Mouse (Mus musculus): Measurements from ENCODE around the gene Twist2. TPM values are rescaled to one million over a fixed set of nuclear protein-coding genes. Genes with fewer than 3 reads are reported as not detected.

Gene Twist2
- polyA plus RNA-seq, 1 experiment, result 57.2 TPM

GRCm38 (mm10) chr1:91883115-91883514 is 81.9 kb downstream of the Twist2 start:
- no peak overlapping the region for H3K27ac ChIP-seq (ENCODE audit: insufficient read depth, low read length)
- no peak overlapping the region for H3K4me3 ChIP-seq (ENCODE audit: insufficient read depth, low read length)
- H3K4me1 ChIP-seq (ENCODE audit: control insufficient read depth, insufficient read depth, low read length), result no peaks in the 10 kb centered on the region
- TF ChIP-seq CTCF (IDR thresholded peaks at IDR 0.05; ENCODE audit: borderline replicate concordance, insufficient read depth, low read length) (no peak), POLR2A (IDR thresholded peaks at IDR 0.05; ENCODE audit: low read depth, low read length) (no peak)

DNA sequence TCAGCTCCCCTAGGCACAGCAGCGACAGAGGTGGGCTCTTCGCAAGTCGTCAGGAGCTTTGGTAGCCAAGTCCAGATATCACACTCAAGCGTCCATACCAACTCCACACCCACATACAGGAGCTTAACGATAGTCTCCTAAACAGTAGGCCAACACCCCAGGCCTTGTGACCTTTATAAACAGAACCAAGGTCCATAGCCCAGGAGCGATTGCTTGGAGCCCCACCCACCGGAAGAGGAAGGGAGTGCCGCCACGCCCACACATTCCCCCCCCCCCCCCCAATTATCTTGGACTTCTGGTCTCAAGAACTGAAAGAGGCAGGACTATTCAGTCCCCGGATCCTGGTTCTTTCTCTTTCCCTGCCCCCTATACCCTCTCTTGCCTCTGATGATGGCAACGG is 92.3 kb downstream of the Twist2 start:
- TF ChIP-seq CTCF (IDR thresholded peaks at IDR 0.05; ENCODE audit: borderline replicate concordance, insufficient read depth, low read length), result no peak
- TF ChIP-seq POLR2A (IDR thresholded peaks at IDR 0.05; ENCODE audit: low read depth, low read length), result no peak
- no peaks in the 10 kb centered on the region for H3K4me1 ChIP-seq (ENCODE audit: control insufficient read depth, insufficient read depth, low read length)
- no peak overlapping the region for H3K27ac ChIP-seq (ENCODE audit: insufficient read depth, low read length)
- H3K4me3 ChIP-seq (ENCODE audit: insufficient read depth, low read length), result no peak overlapping the region

GRCm38 (mm10) chr1:91894286-91894685 is 93.0 kb downstream of the Twist2 start:
- TF ChIP-seq CTCF (IDR thresholded peaks at IDR 0.05; ENCODE audit: borderline replicate concordance, insufficient read depth, low read length) (no peak), POLR2A (IDR thresholded peaks at IDR 0.05; ENCODE audit: low read depth, low read length) (no peak)
- H3K4me3 ChIP-seq (ENCODE audit: insufficient read depth, low read length), result no peak overlapping the region
- no peaks in the 10 kb centered on the region for H3K4me1 ChIP-seq (ENCODE audit: control insufficient read depth, insufficient read depth, low read length)
- no peak overlapping the region for H3K27ac ChIP-seq (ENCODE audit: insufficient read depth, low read length)

- H3K27ac ChIP-seq (ENCODE audit: insufficient read depth, low read length), result no peak overlapping the region
- H3K4me3 ChIP-seq (ENCODE audit: insufficient read depth, low read length), result no peak overlapping the region
- TF ChIP-seq POLR2A (IDR thresholded peaks at IDR 0.05; ENCODE audit: low read depth, low read length) (no peak), CTCF (IDR thresholded peaks at IDR 0.05; ENCODE audit: borderline replicate concordance, insufficient read depth, low read length) (no peak)
- no peaks in the 10 kb centered on the region for H3K4me1 ChIP-seq (ENCODE audit: control insufficient read depth, insufficient read depth, low read length)
Measured at GRCm38 (mm10) chr1:91897078-91897477, 95.8 kb downstream of the Twist2 start.

All from embryonic fibroblast, embryonic 13.5 days (primary cell).